Mouse (Mus musculus) thymus, adult 2 months (tissue): ENCODE data around the gene Adgra1.

Source experiments
- CTCF ChIP-seq: fragments of 200-500 bp; IDR thresholded peaks from 2 replicates; pipeline ENCODE4 v1.5.1; 2012; ENCODE audit warnings: mild to moderate bottlenecking, control low read depth, low read length, moderate library complexity, borderline replicate concordance; ENCODE audit not compliant: control insufficient read depth, poor library complexity, insufficient read depth; ENCODE audit errors: extremely low read depth
- POLR2A ChIP-seq: fragments of 200-500 bp; IDR thresholded peaks from 2 replicates; pipeline ENCODE4 v1.6.1; 2012; ENCODE audit warnings: mild to moderate bottlenecking, low read length, control low read depth, moderate library complexity; ENCODE audit not compliant: control insufficient read depth, poor library complexity, insufficient read depth; ENCODE audit errors: extremely low read depth

GRCm38 (mm10) chr7:139855261-139855660, 21.3 kb downstream of the Adgra1 start:
- TF ChIP-seq CTCF (no peak), POLR2A (no peak)
